Mouse (Mus musculus) testis, adult 2 months (tissue): ENCODE data around the gene Gm28635.

Experiments used
- CTCF ChIP-seq: fragments of 200-500 bp; IDR thresholded peaks from 2 replicates; pipeline ENCODE4 v1.5.1; 2012; ENCODE audit warnings: low read depth, mild to moderate bottlenecking, inconsistent platforms, low read length, moderate library complexity; ENCODE audit not compliant: control insufficient read depth, insufficient read depth, insufficient replicate concordance
- POLR2A ChIP-seq: fragments of 200-500 bp; IDR thresholded peaks from 2 replicates; pipeline ENCODE4 v1.6.1; 2012; ENCODE audit warnings: low read depth, mild to moderate bottlenecking, inconsistent platforms, low read length, moderate library complexity; ENCODE audit not compliant: control insufficient read depth

DNA sequence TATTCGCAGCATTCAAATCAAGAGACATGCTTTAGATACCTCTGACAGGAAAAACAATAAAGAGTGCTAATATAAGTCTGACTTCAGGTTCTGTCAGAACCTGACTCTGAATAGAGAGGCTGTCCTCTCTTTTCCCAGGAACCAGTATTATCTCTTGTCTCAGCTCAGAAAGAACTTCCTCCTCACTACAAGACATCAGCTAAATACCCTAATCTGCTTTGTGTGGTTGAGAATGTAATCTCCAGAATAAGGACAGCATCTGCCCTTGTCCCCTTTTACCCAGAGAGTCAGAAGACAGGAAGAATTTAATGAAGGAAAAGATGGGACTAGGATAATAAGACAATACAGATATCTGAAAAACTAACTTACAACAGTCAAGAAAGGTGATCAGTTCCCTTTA, 25.7 kb upstream of the Gm28635 start:
- TF ChIP-seq POLR2A = no peak
- no peak for TF ChIP-seq CTCF
